Mouse (Mus musculus) CD4-positive naive resting alpha-beta T cell, adult 57 days (primary cell): ENCODE results near the gene Rasl2-9. TPM values are rescaled to one million over a fixed set of nuclear protein-coding genes. Genes with fewer than 3 reads are reported as not detected.

Source experiments
- total RNA-seq: library from RNA; stranded (reverse); gene quantifications from one replicate; pipeline ENCODE4 v1.2.4, GENCODE M21; 2023

Gene Rasl2-9
- total RNA-seq: not detected

GRCm38 (mm10) chr7:5125549-5126406 is at the start of gene Rasl2-9:
Gene Rasl2-9, minus strand, starts transcription at chr7:5125950.

GRCm38 (mm10) chr7:5149570-5149969 is 23.8 kb upstream of the Rasl2-9 start, which contains the start of gene Vmn1r55:
Gene Vmn1r55, minus strand, starts transcription at chr7:5149670.

GRCm38 (mm10) chr7:5116850-5117249 is 8.9 kb downstream of the Rasl2-9 start, which contains the start of gene Rfpl4:
Gene Rfpl4, minus strand, starts transcription at chr7:5116950.

GRCm38 (mm10) chr7:5080010-5080751 is 45.6 kb downstream of the Rasl2-9 start, which contains the start of gene Epn1:
Gene Epn1, plus strand, starts transcription at chr7:5080235.

Other genes with a start within 250 kb of the Rasl2-9 start
- 13.4 TPM for gene Isoc2a, start 248.8 kb downstream of the Rasl2-9 start, total RNA-seq
- gene Gm36210, start 219.4 kb downstream of the Rasl2-9 start, total RNA-seq: not detected
- gene Zfp628, start 210.7 kb downstream of the Rasl2-9 start, total RNA-seq: 35.2 TPM
- 13.9 TPM for gene Nat14, start 203.9 kb downstream of the Rasl2-9 start, total RNA-seq
- gene Ssc5d, start 200.2 kb downstream of the Rasl2-9 start, total RNA-seq: 0.47 TPM
- not detected for gene Sbk2, start 161.5 kb downstream of the Rasl2-9 start, total RNA-seq
- not detected for gene Sbk3, start 154.8 kb downstream of the Rasl2-9 start, total RNA-seq
- 34.3 TPM for gene Zfp579, start 129.8 kb downstream of the Rasl2-9 start, total RNA-seq
- gene Zfp524, start 111.5 kb downstream of the Rasl2-9 start, total RNA-seq: 14.7 TPM
- 47.3 TPM for gene Fiz1, start 111.3 kb downstream of the Rasl2-9 start, total RNA-seq
- not detected for gene Gm44973, start 110.5 kb downstream of the Rasl2-9 start, total RNA-seq
- 57.5 TPM for gene Zfp865, start 105.6 kb downstream of the Rasl2-9 start, total RNA-seq
- gene Ccdc106, start 105.4 kb downstream of the Rasl2-9 start, total RNA-seq: 0.44 TPM
- not detected for gene 4632433K11Rik, start 91.8 kb downstream of the Rasl2-9 start, total RNA-seq
- 7.4 TPM for gene Zfp784, start 87.5 kb downstream of the Rasl2-9 start, total RNA-seq
- gene Zfp580, start 74.4 kb downstream of the Rasl2-9 start, total RNA-seq: 2.9 TPM
- 436 TPM for gene U2af2, start 63.8 kb downstream of the Rasl2-9 start, total RNA-seq
- gene Epn1, start 45.7 kb downstream of the Rasl2-9 start, total RNA-seq: 110 TPM
- not detected for gene Rfpl4, start 9.0 kb downstream of the Rasl2-9 start, total RNA-seq
- not detected for gene Vmn1r55, start 23.7 kb upstream of the Rasl2-9 start, total RNA-seq
- gene Vmn1r56, start 70.8 kb upstream of the Rasl2-9 start, total RNA-seq: not detected
- gene Vmn1r57, start 92.5 kb upstream of the Rasl2-9 start, total RNA-seq: not detected
- gene Gm5065, start 224.6 kb upstream of the Rasl2-9 start, total RNA-seq: not detected
- not detected for gene Nlrp2, start 225.1 kb upstream of the Rasl2-9 start, total RNA-seq